Mouse (Mus musculus) layer of hippocampus, postnatal 14 days (tissue): ENCODE data around the gene Kcnn1. TPM values are rescaled to one million over a fixed set of nuclear protein-coding genes. Genes with fewer than 3 reads are reported as not detected.
"Not testable (repeated sequence)": the region's sequence is repeated elsewhere in the genome, so short reads cannot be mapped to it uniquely, and the experiment has no call there.

Experiments used
- DNase-seq, 2 experiments: peaks; one replicate each; pipeline ENCODE4 v3.0.0; 2021 to 2022; ENCODE audit warnings: low spot score in 2 of 2, mixed read lengths in 1 of 2
- long read RNA-seq, 2 experiments: library from polyadenylated mRNA; stranded (forward); transcript quantifications; one replicate each; pipeline ENCODE4 v2.0.0; 2021
- total RNA-seq, 2 experiments: library from RNA; stranded (reverse); gene quantifications; 2 replicates each; pipeline ENCODE4 v1.2.3; 2021

Kcnn1 gene
- 10 to 100 TPM; 22.0 to 22.8 TPM for total RNA-seq
- long read RNA-seq, experiment 1, partial matches to known transcripts: 2 of 19 reads
- long read RNA-seq, experiment 1, other reads (novel, unspliced or antisense): 17 of 19 reads
- long read RNA-seq, experiment 2, partial matches to known transcripts: 7 of 22 reads
- long read RNA-seq, experiment 2, other reads (novel, unspliced or antisense): 15 of 22 reads

- DNase-seq: no peak
Measured at GRCm38 (mm10) chr8:70862824-70863641, at the start of gene Kcnn1. TSS of gene Kcnn1 (minus strand) at chr8:70863258.

- DNase-seq: no peak
Measured at GRCm38 (mm10) chr8:70911596-70911995, 48.5 kb upstream of the Kcnn1 start.

GRCm38 (mm10) chr8:70907518-70907917 lies 44.5 kb upstream of the Kcnn1 start:
- DNase-seq: no peak

- DNase-seq: peak; percentile 84 to 90
Measured at GRCm38 (mm10) chr8:70905831-70906736, 43.0 kb upstream of the Kcnn1 start, which contains the start of gene Map1s. TSS of gene Map1s (plus strand) at chr8:70905932.

GRCm38 (mm10) chr8:70905463-70905830 lies 42.4 kb upstream of the Kcnn1 start:
- no peak for DNase-seq

- no peak for DNase-seq
Measured at GRCm38 (mm10) chr8:70904532-70904931, 41.5 kb upstream of the Kcnn1 start.

- no peak for DNase-seq
Measured at GRCm38 (mm10) chr8:70903582-70903981, 40.5 kb upstream of the Kcnn1 start.

GRCm38 (mm10) chr8:70903112-70903511 lies 40.1 kb upstream of the Kcnn1 start:
- no peak for DNase-seq

GRCm38 (mm10) chr8:70902211-70902610 lies 39.2 kb upstream of the Kcnn1 start:
- DNase-seq: no peak

- no peak for DNase-seq
Measured at GRCm38 (mm10) chr8:70900872-70901387, 37.9 kb upstream of the Kcnn1 start.

GRCm38 (mm10) chr8:70899226-70899625 lies 36.2 kb upstream of the Kcnn1 start:
- no peak for DNase-seq

- DNase-seq: no peak
Measured at GRCm38 (mm10) chr8:70898661-70899198, 35.7 kb upstream of the Kcnn1 start.

- DNase-seq: peak; percentile 85 to 88
Measured at GRCm38 (mm10) chr8:70897681-70898413, 34.8 kb upstream of the Kcnn1 start.

GRCm38 (mm10) chr8:70897021-70897680 lies 34.1 kb upstream of the Kcnn1 start, which contains the start of gene Rpl18a:
TSS of gene Rpl18a (minus strand) at chr8:70897412.
- DNase-seq: peak; percentile 91 to 99

GRCm38 (mm10) chr8:70896316-70897020 lies 33.4 kb upstream of the Kcnn1 start:
- DNase-seq: no peak

- not testable (repeated sequence) for DNase-seq
Measured at GRCm38 (mm10) chr8:70895571-70896259, 32.7 kb upstream of the Kcnn1 start.

- no peak for DNase-seq
Measured at GRCm38 (mm10) chr8:70894771-70895545, 31.9 kb upstream of the Kcnn1 start.

GRCm38 (mm10) chr8:70894385-70894720 lies 31.3 kb upstream of the Kcnn1 start:
- DNase-seq: no peak
